8 mouse cellular contexts compared by ENCODE assay signal in the genomic region with DNA sequence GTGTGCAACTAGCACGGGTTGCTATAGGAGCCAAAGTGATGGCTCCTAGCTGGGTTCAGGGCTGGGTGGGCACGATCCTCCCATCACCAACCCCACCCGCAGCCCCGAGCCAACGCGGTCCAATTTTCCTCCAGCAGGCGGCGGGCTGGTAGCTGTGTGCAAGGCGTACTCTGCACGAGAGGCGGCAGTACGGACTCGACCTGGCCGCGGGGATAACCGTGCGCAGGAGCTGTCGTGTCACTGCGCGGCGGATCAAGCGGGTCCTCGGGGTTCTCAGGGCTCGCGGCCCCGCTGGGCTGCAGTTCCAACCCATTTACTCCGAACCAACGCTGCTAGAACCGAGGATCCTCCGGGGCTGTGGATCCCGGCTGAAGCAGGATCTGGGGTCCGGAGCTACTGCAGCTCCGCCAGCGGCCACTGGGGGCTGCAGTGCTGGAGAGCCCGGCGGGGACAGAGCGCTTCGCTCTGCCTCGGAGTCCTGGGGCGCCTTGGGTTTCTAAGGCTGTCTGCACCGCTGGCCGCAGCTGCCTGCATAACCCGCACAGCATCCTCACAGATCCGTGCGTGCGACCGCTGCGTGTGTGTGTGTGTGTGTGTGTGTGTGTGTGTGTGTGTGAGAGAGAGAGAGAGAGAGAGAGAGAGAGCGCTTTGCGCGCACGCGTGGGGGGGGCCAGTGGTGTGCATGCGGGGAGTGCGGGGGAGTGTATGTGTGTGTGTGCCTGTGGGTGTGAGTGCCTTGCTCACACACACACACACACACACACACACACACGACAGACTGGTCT. TPM values are rescaled to one million over a fixed set of nuclear protein-coding genes. Genes with fewer than 3 reads are reported as not detected.
DNase-seq lines count a peak whose midpoint lies in the region; ATAC-seq and TF ChIP-seq lines count a peak whose summit lies in the region.

A gene (plus strand): TSS at position 759 of the 785 bp plus-strand sequence.

- H3K4me2 ChIP-seq in embryonic facial prominence, embryonic 11.5 days (ENCODE audit: low read depth, low read length) = peak within 1 kb of the TSS; percentile 79
- peak within 1 kb of the TSS; percentile 75 for H3K4me2 ChIP-seq in midbrain, embryonic 11.5 days

- peak; percentile 93 for ATAC-seq in embryonic facial prominence, embryonic 11.5 days (replicated peaks; ENCODE audit: insufficient number of reproducible peaks, low FRiP score, low TSS enrichment, low read depth)
- peak; percentile 94 for ATAC-seq in midbrain, embryonic 11.5 days (ENCODE audit: low FRiP score)

- intact Hi-C loops in heart, adult 2 months (cut with DNase I) = loop anchor here (1.0 to 5.0 kb wide), 4 partner anchors 105 to 468 kb away; no protein-coding TSS in a partner anchor

- TF ChIP-seq EP300 in heart, adult 2 months (IDR thresholded peaks at IDR 0.05; ENCODE audit: insufficient read depth, low read depth, low read length) = no peak

- peak; percentile 80 for TF ChIP-seq CTCF in heart, adult 2 months (IDR thresholded peaks at IDR 0.05)
- peak; percentile 71 for TF ChIP-seq CTCF in kidney, adult 2 months (conservative IDR thresholded peaks at IDR 0.05; ENCODE audit: insufficient read depth, insufficient read length, low read depth, low read length)
- TF ChIP-seq CTCF in small intestine, adult 2 months (IDR thresholded peaks at IDR 0.05; ENCODE audit: extremely low read depth, insufficient read length, insufficient replicate concordance, low read depth, low read length) = peak; percentile 75

- no peak within 1 kb of the TSS for H3K27ac ChIP-seq in embryonic facial prominence, embryonic 11.5 days (replicated peaks; ENCODE audit: low read depth, low read length)
- no peak within 1 kb of the TSS; the same call in 1 of the 2 replicates for H3K27ac ChIP-seq in heart, adult 2 months
- H3K27ac ChIP-seq in kidney, adult 2 months (ENCODE audit: insufficient read depth, low read depth, low read length) = no peak within 1 kb of the TSS
- peak within 1 kb of the TSS; percentile 82 for H3K27ac ChIP-seq in limb, embryonic 10.5 days
- H3K27ac ChIP-seq in midbrain, embryonic 11.5 days (ENCODE audit: low read depth, low read length) = no peak within 1 kb of the TSS
- H3K27ac ChIP-seq in small intestine, adult 2 months (ENCODE audit: insufficient read depth, low read depth, low read length) = no peak within 1 kb of the TSS

- H3K27me3 ChIP-seq in embryonic facial prominence, embryonic 11.5 days (ENCODE audit: control insufficient read depth, insufficient read depth, low read length) = peaks cover 9% of the 10 kb centered on the region
- peaks cover 5% of the 10 kb centered on the region for H3K27me3 ChIP-seq in heart, adult 2 months (ENCODE audit: control insufficient read depth, insufficient read depth, low read length)
- H3K27me3 ChIP-seq in kidney, adult 2 months (replicated peaks; ENCODE audit: control insufficient read depth, insufficient read depth, low read length) = no peaks in the 10 kb centered on the region
- peaks cover 50% of the 10 kb centered on the region for H3K27me3 ChIP-seq in limb, embryonic 10.5 days (ENCODE audit: low read depth, poor library complexity, severe bottlenecking)
- H3K27me3 ChIP-seq in midbrain, embryonic 11.5 days (ENCODE audit: control insufficient read depth, insufficient read depth, low read length) = peaks cover 15% of the 10 kb centered on the region
- peaks cover 6% of the 10 kb centered on the region; the same call in 1 of the 2 replicates for H3K27me3 ChIP-seq in small intestine, adult 2 months (ENCODE audit: control insufficient read depth, insufficient read depth, low read length)

- H3K36me3 ChIP-seq in embryonic facial prominence, embryonic 11.5 days (replicated peaks; ENCODE audit: control insufficient read depth, insufficient read depth, low read depth, low read length) = no peaks in the 10 kb centered on the region
- no peaks in the 10 kb centered on the region for H3K36me3 ChIP-seq in heart, adult 2 months (ENCODE audit: control insufficient read depth, insufficient read depth, low read length)
- H3K36me3 ChIP-seq in kidney, adult 2 months (ENCODE audit: control insufficient read depth, insufficient read depth, low read length) = no peaks in the 10 kb centered on the region
- no peaks in the 10 kb centered on the region for H3K36me3 ChIP-seq in limb, embryonic 10.5 days
- no peaks in the 10 kb centered on the region for H3K36me3 ChIP-seq in midbrain, embryonic 11.5 days (ENCODE audit: control insufficient read depth, insufficient read depth, low read length)
- H3K36me3 ChIP-seq in small intestine, adult 2 months (ENCODE audit: control insufficient read depth, insufficient read depth, low read length) = no peaks in the 10 kb centered on the region

- peak within 1 kb of the TSS; percentile 80 for H3K9ac ChIP-seq in embryonic facial prominence, embryonic 11.5 days (replicated peaks; ENCODE audit: low read length)
- H3K9ac ChIP-seq in heart, adult 2 months (ENCODE audit: low read depth, low read length) = peak within 1 kb of the TSS; percentile 49; the same call in 1 of the 2 replicates
- H3K9ac ChIP-seq in midbrain, embryonic 11.5 days (ENCODE audit: low read length) = peak within 1 kb of the TSS; percentile 78

- peak within 1 kb of the TSS; percentile 48 for H3K4me3 ChIP-seq in embryonic facial prominence, embryonic 11.5 days (ENCODE audit: low read depth, low read length)
- H3K4me3 ChIP-seq in heart, adult 2 months = peak within 1 kb of the TSS; percentile 56
- peak within 1 kb of the TSS; percentile 50 for H3K4me3 ChIP-seq in kidney, adult 2 months (ENCODE audit: insufficient read depth, low read depth, low read length)
- peak within 1 kb of the TSS; percentile 63 for H3K4me3 ChIP-seq in limb, embryonic 10.5 days
- H3K4me3 ChIP-seq in midbrain, embryonic 11.5 days (ENCODE audit: low read depth, low read length) = peak within 1 kb of the TSS; percentile 52
- peak within 1 kb of the TSS; percentile 65 for H3K4me3 ChIP-seq in small intestine, adult 2 months (ENCODE audit: low read depth, low read length)

- TF ChIP-seq POLR2A in heart, adult 2 months (IDR thresholded peaks at IDR 0.05; ENCODE audit: insufficient read depth, low read depth, low read length) = no peak
- no peak for TF ChIP-seq POLR2A in kidney, adult 2 months (IDR thresholded peaks at IDR 0.05; ENCODE audit: low read depth, low read length)
- no peak for TF ChIP-seq POLR2A in small intestine, adult 2 months (IDR thresholded peaks at IDR 0.05; ENCODE audit: low read depth, low read length)

- no peaks in the 10 kb centered on the region for H3K79me2 ChIP-seq in heart, adult 2 months (replicated peaks; ENCODE audit: control insufficient read depth, insufficient read depth, low read length)

- H3K4me1 ChIP-seq in embryonic facial prominence, embryonic 11.5 days (ENCODE audit: control insufficient read depth, insufficient read depth, low read length) = peaks cover 2% of the 10 kb centered on the region; the same call in 1 of the 2 replicates
- peaks cover 2% of the 10 kb centered on the region; the same call in 1 of the 2 replicates for H3K4me1 ChIP-seq in heart, adult 2 months (ENCODE audit: control insufficient read depth, insufficient read depth, low read length)
- H3K4me1 ChIP-seq in kidney, adult 2 months (ENCODE audit: control insufficient read depth, insufficient read depth, low read length) = no peaks in the 10 kb centered on the region
- peaks cover 21% of the 10 kb centered on the region for H3K4me1 ChIP-seq in limb, embryonic 10.5 days
- H3K4me1 ChIP-seq in midbrain, embryonic 11.5 days (ENCODE audit: control insufficient read depth, insufficient read depth, low read length) = no peaks in the 10 kb centered on the region
- H3K4me1 ChIP-seq in small intestine, adult 2 months (ENCODE audit: control insufficient read depth, insufficient read depth, insufficient read length, low read length) = peaks cover 12% of the 10 kb centered on the region

- DNase-seq in adrenal gland, postnatal 36 days = peak; percentile 77 to 87
- peak; percentile 88 for DNase-seq in embryonic facial prominence, embryonic 11.5 days (ENCODE audit: low spot score)
- peak; percentile 83 to 84 for DNase-seq in heart, adult 2 months
- peak; percentile 77 for DNase-seq in kidney, adult 2 months
- DNase-seq in limb, embryonic 10.5 days (ENCODE audit: low spot score) = peak; percentile 90
- peak; percentile 99 for DNase-seq in midbrain, embryonic 11.5 days (ENCODE audit: low spot score, missing footprints)
- no peak for DNase-seq in MN1 (ENCODE audit: low spot score)

- under 1% methylated on average over 54 of the region's 56 CpGs for WGBS in embryonic facial prominence, embryonic 11.5 days
- under 1% methylated on average over 56 of the region's 56 CpGs for WGBS in heart, adult 2 months
- under 1% methylated on average over 56 of the region's 56 CpGs for WGBS in kidney, adult 2 months
- WGBS in limb, embryonic 10.5 days = under 1% methylated on average over 51 of the region's 56 CpGs
- under 1% methylated on average over 56 of the region's 56 CpGs for WGBS in midbrain, embryonic 11.5 days
- WGBS in small intestine, adult 2 months = under 1% methylated on average over 56 of the region's 56 CpGs

- H3K9me3 ChIP-seq in embryonic facial prominence, embryonic 11.5 days (replicated peaks; ENCODE audit: control insufficient read depth, low read length) = no peaks in the 10 kb centered on the region
- no peaks in the 10 kb centered on the region for H3K9me3 ChIP-seq in limb, embryonic 10.5 days (replicated peaks)
- no peaks in the 10 kb centered on the region for H3K9me3 ChIP-seq in midbrain, embryonic 11.5 days (ENCODE audit: control insufficient read depth, low read length)

RNA-seq across cellular contexts. Expression of the gene that starts here (rescaled TPM):
- under 1 TPM; 0.23 to 0.33 TPM for total RNA-seq in adrenal gland, postnatal 36 days (2021)
- polyA plus RNA-seq in embryonic facial prominence, embryonic 11.5 days (2014; fragmentation: Nextera tagmentation; extraction: Ambion mirVana) = 0.18 and 0.33 TPM in 2 replicates
- total RNA-seq in heart, adult 2 months (2021) = under 1 TPM; 0.31 to 0.39 TPM
- 0.18 and 0.41 TPM in 2 replicates for polyA plus RNA-seq in heart, adult 2 months (2012; rRNA removed)
- 0.22 and 0.30 TPM in 2 replicates for polyA plus RNA-seq in kidney, adult 2 months (2012; rRNA removed)
- 0.10 TPM in 1 of 2 replicates, not detected in the other for polyA plus RNA-seq in limb, embryonic 10.5 days (2016; fragmentation: Nextera tagmentation; extraction: Ambion mirVana)
- polyA plus RNA-seq in midbrain, embryonic 11.5 days (2014; fragmentation: Nextera tagmentation; extraction: Ambion mirVana) = 0.20 and 0.51 TPM in 2 replicates
- polyA plus RNA-seq in small intestine, adult 2 months (2012; rRNA removed) = 0.10 and 0.11 TPM in 2 replicates

Comparison
In these comparisons a context has a peak if more than half of its experiments do, and no peak if none do; other contexts are left out.
1. Peak in DNase-seq in adrenal gland, postnatal 36 days; RNA of the gene not detected or under 1 TPM.
2. Peak in DNase-seq, ATAC-seq, H3K4me3 ChIP-seq, H3K9ac ChIP-seq and H3K4me2 ChIP-seq in embryonic facial prominence, embryonic 11.5 days; RNA of the gene not detected or under 1 TPM.
3. Peak in DNase-seq, H3K4me3 ChIP-seq and H3K9ac ChIP-seq in heart, adult 2 months; RNA of the gene not detected or under 1 TPM.
4. Peak in DNase-seq and H3K4me3 ChIP-seq in kidney, adult 2 months; RNA of the gene not detected or under 1 TPM.
5. Peak in DNase-seq, H3K4me3 ChIP-seq and H3K27ac ChIP-seq in limb, embryonic 10.5 days; RNA of the gene not detected or under 1 TPM.
6. Peak in DNase-seq, ATAC-seq, H3K4me3 ChIP-seq, H3K9ac ChIP-seq and H3K4me2 ChIP-seq in midbrain, embryonic 11.5 days; RNA of the gene not detected or under 1 TPM.